Mouse (Mus musculus): ENCODE results near the gene Foxred1.

DNA sequence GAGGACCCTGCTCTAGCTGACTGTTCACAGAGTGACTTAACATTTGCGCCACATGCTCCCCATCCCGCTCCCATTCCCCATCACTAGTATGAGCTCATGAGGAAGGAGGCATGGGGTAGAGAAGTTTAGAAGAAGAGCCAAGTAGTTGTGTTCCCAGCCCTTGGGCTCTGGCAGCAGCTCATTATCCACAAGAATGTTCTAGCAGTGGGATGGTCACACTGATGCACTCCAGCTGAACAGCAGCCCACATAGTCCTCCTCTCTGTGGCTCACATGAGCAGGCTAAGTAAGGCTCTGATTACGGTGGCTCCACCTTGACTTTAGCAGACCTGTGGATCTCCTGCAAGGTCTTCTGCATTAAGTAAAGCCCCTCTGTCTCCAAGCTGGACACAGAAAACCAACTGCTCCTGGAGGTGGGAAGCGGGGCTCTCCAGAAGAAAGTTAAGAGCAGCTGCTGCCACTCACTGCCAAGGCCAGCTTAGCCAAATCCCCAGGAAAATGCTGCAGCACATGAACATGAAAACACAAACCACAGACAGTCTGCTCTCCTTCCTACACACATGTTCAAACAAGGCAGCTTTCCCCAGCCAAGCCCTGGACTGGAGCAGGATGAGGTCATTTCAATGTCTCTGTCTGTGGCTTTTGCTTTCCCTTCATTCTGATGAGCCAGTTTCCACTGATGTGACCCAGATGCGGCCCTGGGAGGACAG, 54.7 kb downstream of the Foxred1 start:
- no peak for TF ChIP-seq POLR2A (IDR thresholded peaks at IDR 0.05; ENCODE audit: low read depth, low read length)
- no peak for TF ChIP-seq CTCF (IDR thresholded peaks at IDR 0.05; ENCODE audit: borderline replicate concordance, insufficient read depth, low read length)

Data from embryonic fibroblast, embryonic 13.5 days (primary cell).